Mouse (Mus musculus): ENCODE measurements around the gene Immp1l. TPM values are rescaled to one million over a fixed set of nuclear protein-coding genes. Genes with fewer than 3 reads are reported as not detected.
A peak's percentile ranks its signal among the peaks of the same experiment; 100 is the strongest.

Immp1l gene
- 101 and 109 TPM in 2 replicates for polyA plus RNA-seq (2016; fragmentation: Nextera tagmentation; extraction: Ambion mirVana)

DNA sequence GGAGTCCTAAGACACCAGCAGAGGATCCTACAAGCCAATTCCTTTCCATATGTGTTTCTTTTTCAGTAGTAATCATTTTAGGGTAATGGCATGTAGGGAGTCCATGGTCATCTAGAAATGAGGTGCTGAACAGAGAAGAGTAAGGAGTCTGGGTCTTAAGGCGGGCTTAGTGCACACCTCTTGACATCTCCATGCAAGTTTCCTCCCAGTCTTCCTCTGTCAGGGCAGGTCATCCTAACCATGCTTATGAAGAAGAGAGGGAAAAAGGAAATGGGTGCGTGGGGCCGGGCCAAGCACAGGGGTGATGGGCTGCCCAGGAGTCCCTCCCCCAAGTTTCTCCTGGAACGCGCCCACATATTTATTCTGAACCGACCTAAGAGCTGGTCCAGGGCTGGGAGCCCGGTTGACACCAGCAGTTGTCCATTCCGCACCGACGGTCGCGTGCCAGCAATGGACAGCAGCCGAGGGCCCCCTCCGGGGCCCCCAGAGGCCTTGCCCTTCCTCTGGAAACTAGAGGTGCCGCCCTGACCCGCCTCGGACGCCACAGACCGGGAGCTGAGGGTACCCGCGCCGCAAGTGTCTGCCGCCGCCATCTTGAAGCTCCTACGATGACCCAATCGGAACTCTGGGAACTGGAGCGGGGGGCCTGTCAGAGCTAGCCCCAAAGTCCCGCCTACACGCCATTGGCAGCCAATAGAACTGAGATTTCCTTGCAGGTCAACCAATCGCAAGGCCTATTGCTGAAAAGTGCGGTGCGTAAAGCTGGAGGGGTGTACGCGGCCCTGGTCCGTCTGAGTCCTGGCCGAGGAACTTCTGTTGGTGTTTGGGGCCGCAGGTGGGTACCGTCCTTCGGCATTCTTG, at the start of gene Immp1l, which contains the start of gene Elp4:
Immp1l (plus strand) TSS at position 743 of the 861 bp plus-strand sequence.
Elp4 (minus strand) TSS at position 669 of the 861 bp plus-strand sequence.
- no peaks in the 10 kb centered on the region for H3K27me3 ChIP-seq (ENCODE audit: insufficient read depth, poor library complexity, severe bottlenecking)
- no peaks in the 10 kb centered on the region for H3K9me3 ChIP-seq
- H3K36me3 ChIP-seq = 0 out of 2 replicates have a peak, but pooled peaks cover 4% of the 10 kb centered on the region
- under 1% methylated on average over 39 of the region's 39 CpGs for WGBS
- DNase-seq (ENCODE audit: low spot score) = peak; percentile 98
- H3K4me3 ChIP-seq = peak within 1 kb of the TSS; percentile 75
- H3K27ac ChIP-seq = peak within 1 kb of the TSS; percentile 91
- peaks cover 6% of the 10 kb centered on the region; the same call in 1 of the 2 replicates for H3K4me1 ChIP-seq

DNA sequence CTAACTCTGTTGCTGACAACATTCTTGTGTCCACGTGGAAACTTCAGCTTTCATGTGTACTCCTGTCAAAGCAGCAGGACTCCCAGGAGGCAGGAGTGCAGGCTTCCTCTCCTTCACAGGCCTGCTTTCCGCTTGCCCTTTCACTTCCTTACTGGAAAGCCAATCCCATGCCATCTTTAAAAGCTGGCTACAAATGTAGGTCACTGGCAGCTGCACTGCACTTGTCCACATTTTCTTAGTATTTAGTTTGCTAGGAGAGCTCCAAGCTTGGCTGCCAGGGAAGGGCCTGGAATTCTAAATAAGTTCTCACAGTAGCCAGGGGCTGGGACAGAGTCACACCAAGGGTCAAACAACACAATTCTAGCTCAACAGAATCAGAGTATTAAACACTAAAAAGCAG, 49.7 kb upstream of the Immp1l start:
- WGBS = 68% methylated on average over 2 of the region's 2 CpGs
- no peaks in the 10 kb centered on the region for H3K36me3 ChIP-seq
- DNase-seq (ENCODE audit: low spot score) = no peak
- no peaks in the 10 kb centered on the region for H3K9me3 ChIP-seq
- H3K27ac ChIP-seq = no peak overlapping the region
- no peak overlapping the region for H3K4me3 ChIP-seq
- no peaks in the 10 kb centered on the region for H3K4me1 ChIP-seq
- no peaks in the 10 kb centered on the region for H3K27me3 ChIP-seq (ENCODE audit: insufficient read depth, poor library complexity, severe bottlenecking)

GRCm38 (mm10) chr2:105873403-105873802, 31.0 kb upstream of the Immp1l start:
- H3K9me3 ChIP-seq = no peaks in the 10 kb centered on the region
- no peak for DNase-seq (ENCODE audit: low spot score)
- H3K36me3 ChIP-seq = 0 out of 2 replicates have a peak, but pooled peaks cover 5% of the 10 kb centered on the region
- H3K27ac ChIP-seq = no peak overlapping the region
- H3K27me3 ChIP-seq (ENCODE audit: insufficient read depth, poor library complexity, severe bottlenecking) = no peaks in the 10 kb centered on the region
- WGBS = 94% methylated on average over 1 of the region's 1 CpGs
- H3K4me3 ChIP-seq = no peak overlapping the region
- no peaks in the 10 kb centered on the region for H3K4me1 ChIP-seq

GRCm38 (mm10) chr2:105890816-105891215, 13.6 kb upstream of the Immp1l start:
- Histone ChIP-seq H3K36me3 (peaks cover 42% of the 10 kb centered on the region), H3K4me3 (no peak overlapping the region), H3K27me3 (ENCODE audit: insufficient read depth, poor library complexity, severe bottlenecking) (no peaks in the 10 kb centered on the region), H3K9me3 (0 out of 2 replicates have a peak, but pooled peaks cover 3% of the 10 kb centered on the region), H3K27ac (no peak overlapping the region), H3K4me1 (no peaks in the 10 kb centered on the region)
- no peak for DNase-seq (ENCODE audit: low spot score)

DNA sequence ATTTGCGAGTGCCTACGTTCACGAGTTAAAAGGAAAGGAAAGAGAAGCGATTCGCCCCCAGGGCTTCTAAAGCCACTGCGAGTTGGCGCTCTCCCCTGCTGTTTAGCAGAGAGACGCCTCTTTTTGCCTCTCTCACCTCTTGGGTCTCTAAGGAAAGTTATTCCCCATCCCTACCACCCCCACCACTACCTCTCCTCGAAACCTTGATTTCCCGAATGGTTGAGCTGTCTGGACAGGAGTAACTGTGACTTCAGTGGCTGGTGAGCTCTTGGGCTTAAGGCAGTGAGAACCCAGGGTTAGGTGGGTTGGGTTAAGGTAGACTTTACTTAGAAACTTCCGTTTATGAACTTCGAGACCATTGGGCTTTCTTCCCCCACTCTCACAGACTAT, 314 bp downstream of the Immp1l start:
- H3K27ac ChIP-seq = peak overlapping the region; percentile 91
- 0 out of 2 replicates have a peak, but pooled peaks cover 4% of the 10 kb centered on the region for H3K36me3 ChIP-seq
- no peaks in the 10 kb centered on the region for H3K27me3 ChIP-seq (ENCODE audit: insufficient read depth, poor library complexity, severe bottlenecking)
- H3K4me3 ChIP-seq = peak overlapping the region; percentile 75
- no peak for DNase-seq (ENCODE audit: low spot score)
- H3K4me1 ChIP-seq = peaks cover 6% of the 10 kb centered on the region; the same call in 1 of the 2 replicates
- WGBS = under 1% methylated on average over 12 of the region's 12 CpGs
- no peaks in the 10 kb centered on the region for H3K9me3 ChIP-seq

GRCm38 (mm10) chr2:105908351-105908750, 3.9 kb downstream of the Immp1l start:
- peaks cover 15% of the 10 kb centered on the region for H3K36me3 ChIP-seq
- H3K9me3 ChIP-seq = no peaks in the 10 kb centered on the region
- peaks cover 6% of the 10 kb centered on the region; the same call in 1 of the 2 replicates for H3K4me1 ChIP-seq
- WGBS = 83% methylated on average over 5 of the region's 5 CpGs
- no peak for DNase-seq (ENCODE audit: low spot score)
- H3K27me3 ChIP-seq (ENCODE audit: insufficient read depth, poor library complexity, severe bottlenecking) = no peaks in the 10 kb centered on the region
- no peak overlapping the region for H3K27ac ChIP-seq
- no peak overlapping the region for H3K4me3 ChIP-seq

GRCm38 (mm10) chr2:105910611-105911010, 6.2 kb downstream of the Immp1l start:
- Histone ChIP-seq H3K4me1 (no peaks in the 10 kb centered on the region), H3K4me3 (no peak overlapping the region), H3K27me3 (ENCODE audit: insufficient read depth, poor library complexity, severe bottlenecking) (no peaks in the 10 kb centered on the region), H3K27ac (no peak overlapping the region), H3K36me3 (peaks cover 15% of the 10 kb centered on the region), H3K9me3 (no peaks in the 10 kb centered on the region)
- WGBS = 80% methylated on average over 3 of the region's 3 CpGs
- DNase-seq (ENCODE audit: low spot score) = no peak

DNA sequence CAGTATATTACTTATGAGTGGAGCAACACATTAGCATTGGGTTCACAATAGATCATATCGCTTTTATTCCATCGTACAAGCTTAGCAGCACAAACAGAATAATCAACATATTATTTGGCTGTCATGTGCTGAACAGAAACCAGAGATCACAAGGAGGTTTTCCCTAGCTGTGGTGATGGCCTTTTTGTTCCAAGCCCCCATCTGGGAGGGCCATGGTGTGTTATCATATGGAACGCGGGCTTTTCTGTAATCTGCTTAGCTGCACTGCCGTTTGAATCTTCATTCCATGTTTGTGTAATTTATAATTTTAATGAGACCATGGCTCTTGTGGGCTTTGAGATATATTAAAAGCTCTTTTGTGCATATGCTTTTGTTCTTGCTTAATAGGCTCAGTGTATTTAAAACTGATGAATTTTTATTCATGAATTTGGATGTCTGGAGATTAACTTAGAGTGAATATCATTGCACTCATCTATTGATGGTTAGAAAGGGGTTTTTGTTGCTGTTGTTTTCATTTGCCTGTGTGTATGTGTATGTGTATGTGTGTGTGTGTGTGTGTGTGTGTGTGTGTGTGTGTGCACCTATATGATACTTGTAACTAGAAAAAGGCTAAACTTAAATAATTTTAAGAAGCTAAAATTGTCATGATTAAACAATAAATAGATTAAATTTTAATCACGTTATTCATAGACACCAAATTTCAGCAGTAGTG, 9.4 kb downstream of the Immp1l start:
- H3K9me3 ChIP-seq = no peaks in the 10 kb centered on the region
- no peaks in the 10 kb centered on the region for H3K4me1 ChIP-seq
- DNase-seq (ENCODE audit: low spot score) = no peak
- WGBS = 88% methylated on average over 6 of the region's 6 CpGs
- H3K4me3 ChIP-seq = no peak overlapping the region
- no peak overlapping the region for H3K27ac ChIP-seq
- H3K36me3 ChIP-seq = peaks cover 10% of the 10 kb centered on the region
- no peaks in the 10 kb centered on the region for H3K27me3 ChIP-seq (ENCODE audit: insufficient read depth, poor library complexity, severe bottlenecking)

- Histone ChIP-seq H3K27me3 (ENCODE audit: insufficient read depth, poor library complexity, severe bottlenecking) (no peaks in the 10 kb centered on the region), H3K27ac (no peak overlapping the region), H3K36me3 (no peaks in the 10 kb centered on the region), H3K9me3 (no peaks in the 10 kb centered on the region), H3K4me3 (no peak overlapping the region), H3K4me1 (no peaks in the 10 kb centered on the region)
- 95% methylated on average over 1 of the region's 1 CpGs for WGBS
- no peak for DNase-seq (ENCODE audit: low spot score)
These were observed 12.2 kb downstream of the Immp1l start for GRCm38 (mm10) chr2:105916671-105917070.

GRCm38 (mm10) chr2:105917623-105918346, 13.3 kb downstream of the Immp1l start:
- no peak for DNase-seq (ENCODE audit: low spot score)
- no peak overlapping the region for H3K27ac ChIP-seq
- H3K27me3 ChIP-seq (ENCODE audit: insufficient read depth, poor library complexity, severe bottlenecking) = no peaks in the 10 kb centered on the region
- H3K4me1 ChIP-seq = no peaks in the 10 kb centered on the region
- no peaks in the 10 kb centered on the region for H3K9me3 ChIP-seq
- WGBS = 73% methylated on average over 5 of the region's 5 CpGs
- no peak overlapping the region for H3K4me3 ChIP-seq
- no peaks in the 10 kb centered on the region for H3K36me3 ChIP-seq

GRCm38 (mm10) chr2:105950131-105950530, 45.7 kb downstream of the Immp1l start:
- no peak overlapping the region for H3K27ac ChIP-seq
- 95% methylated on average over 2 of the region's 2 CpGs for WGBS
- no peaks in the 10 kb centered on the region for H3K27me3 ChIP-seq (ENCODE audit: insufficient read depth, poor library complexity, severe bottlenecking)
- no peak overlapping the region for H3K4me3 ChIP-seq
- DNase-seq (ENCODE audit: low spot score) = no peak
- H3K36me3 ChIP-seq = no peaks in the 10 kb centered on the region
- no peaks in the 10 kb centered on the region for H3K9me3 ChIP-seq
- peaks cover 4% of the 10 kb centered on the region; the same call in 1 of the 2 replicates for H3K4me1 ChIP-seq

GRCm38 (mm10) chr2:105951350-105951940, 47.0 kb downstream of the Immp1l start:
- Histone ChIP-seq H3K36me3 (no peaks in the 10 kb centered on the region), H3K27ac (no peak overlapping the region), H3K9me3 (no peaks in the 10 kb centered on the region), H3K4me3 (no peak overlapping the region), H3K4me1 (peaks cover 4% of the 10 kb centered on the region; the same call in 1 of the 2 replicates), H3K27me3 (ENCODE audit: insufficient read depth, poor library complexity, severe bottlenecking) (no peaks in the 10 kb centered on the region)
- no peak for DNase-seq (ENCODE audit: low spot score)
- WGBS = 91% methylated on average over 1 of the region's 1 CpGs
